Mouse (Mus musculus) gonadal fat pad, adult 2 months (tissue): ENCODE results near the gene Fbxo24. TPM values are rescaled to one million over a fixed set of nuclear protein-coding genes. Genes with fewer than 3 reads are reported as not detected.
"Not testable (repeated sequence)": the region's sequence is repeated elsewhere in the genome, so short reads cannot be mapped to it uniquely, and the experiment has no call there.

Experiments
- DNase-seq: peaks from one replicate; pipeline ENCODE4 v3.0.0-alpha.2; 2012; ENCODE audit warnings: low read depth
- polyA plus RNA-seq: library from polyadenylated mRNA; depleted of rRNA; stranded (reverse); fragments of >200 nt; gene quantifications from 2 replicates; pipeline ENCODE4 v1.2.3, GENCODE M21; 2012

Fbxo24 gene
- polyA plus RNA-seq, 1 experiment, result 0.63 TPM

DNA sequence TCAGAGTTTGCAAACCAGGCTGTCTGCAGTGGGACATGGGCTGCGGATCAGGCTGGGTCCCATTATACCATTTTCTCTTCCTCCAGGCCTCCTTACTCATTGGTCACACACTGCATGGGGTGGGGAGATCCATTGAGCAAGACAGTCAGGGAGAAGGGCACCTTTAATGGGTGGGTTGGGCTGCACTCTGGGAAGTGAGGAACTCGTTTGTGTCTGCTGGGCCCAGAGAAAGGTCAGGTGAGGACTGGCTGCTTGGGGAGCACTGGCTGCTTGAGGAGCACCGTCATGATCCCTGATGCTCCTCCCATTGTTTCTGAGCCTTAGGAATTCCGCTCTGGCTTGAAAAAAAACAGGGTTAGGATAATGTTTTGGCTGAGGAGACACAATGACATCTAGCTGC is 14.1 kb upstream of the Fbxo24 start:
- DNase-seq, result no peak

DNA sequence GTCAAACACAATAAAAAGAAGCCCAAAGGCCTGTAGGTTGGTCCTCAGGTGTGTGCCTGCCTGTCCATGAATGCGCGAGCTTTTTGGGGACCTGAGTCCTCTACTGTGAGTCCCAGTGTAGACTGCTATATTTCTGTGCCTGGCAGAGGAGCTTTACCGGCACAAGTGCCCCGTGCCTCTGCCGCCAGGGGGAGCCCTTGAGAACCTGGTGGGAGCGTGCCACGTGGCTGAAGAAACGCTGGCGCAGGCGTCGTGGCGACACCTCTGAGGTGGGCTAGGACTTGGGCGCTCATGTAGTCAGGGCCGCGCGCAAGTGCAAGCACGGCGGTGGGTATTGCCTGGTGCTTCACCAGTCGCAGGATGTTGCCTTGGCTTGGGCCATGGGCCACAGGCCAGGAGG is 12.3 kb upstream of the Fbxo24 start, which contains the start of gene Sap25:
Gene Sap25, plus strand, starts transcription at position 281 of the 400 bp plus-strand sequence.
- no peak for DNase-seq

DNA sequence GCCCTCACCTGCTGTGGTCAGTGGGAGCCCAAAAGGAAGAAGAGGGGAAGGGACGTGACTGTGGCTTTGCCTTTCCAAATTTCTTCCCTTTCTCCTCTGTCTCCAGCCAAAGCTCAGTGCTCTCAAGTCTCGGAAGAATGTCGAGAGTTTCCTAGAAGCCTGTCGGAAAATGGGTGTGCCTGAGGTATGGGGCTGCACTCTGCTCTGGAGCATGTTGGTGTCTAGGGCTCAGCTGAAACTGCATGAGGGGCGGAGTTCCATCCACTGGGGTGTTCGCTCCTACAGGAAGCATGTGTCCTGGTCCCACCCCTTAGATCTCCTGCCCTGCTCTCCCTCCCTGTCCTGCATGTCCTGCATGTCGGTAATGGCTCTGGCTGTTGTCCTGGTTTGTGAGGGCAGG is 10.7 kb upstream of the Fbxo24 start:
- DNase-seq, result no peak

DNA sequence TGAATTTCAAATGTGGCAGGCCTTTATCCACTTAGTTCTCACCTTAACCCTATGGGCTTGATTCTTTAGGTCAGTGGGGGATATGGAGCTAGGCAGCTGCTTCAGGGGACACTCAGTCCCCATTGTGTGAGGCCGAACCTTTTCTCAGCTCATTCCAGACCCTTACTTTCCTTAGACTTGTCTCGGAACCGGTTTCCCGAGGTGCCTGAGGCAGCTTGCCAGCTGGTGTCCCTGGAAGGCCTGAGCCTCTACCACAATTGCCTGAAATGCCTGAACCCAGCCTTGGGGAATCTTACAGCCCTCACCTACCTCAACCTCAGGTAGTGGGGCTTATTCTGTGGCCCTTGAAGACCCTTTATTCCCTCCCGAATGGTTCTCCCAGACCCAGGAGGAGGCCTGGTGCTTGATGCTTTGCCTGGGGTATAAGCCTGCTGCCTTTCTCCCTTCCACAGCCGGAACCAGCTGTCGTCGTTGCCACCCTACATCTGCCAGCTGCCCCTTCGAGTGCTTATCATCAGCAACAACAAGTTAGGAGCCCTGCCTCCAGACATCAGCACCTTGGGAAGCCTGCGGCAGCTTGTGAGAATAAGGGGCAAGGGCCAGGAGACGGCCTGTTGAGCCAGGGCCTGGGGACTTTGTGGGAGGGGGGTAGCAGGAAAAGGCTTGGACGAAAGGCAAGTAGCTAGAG is 4.7 kb upstream of the Fbxo24 start:
- no peak for DNase-seq

DNA sequence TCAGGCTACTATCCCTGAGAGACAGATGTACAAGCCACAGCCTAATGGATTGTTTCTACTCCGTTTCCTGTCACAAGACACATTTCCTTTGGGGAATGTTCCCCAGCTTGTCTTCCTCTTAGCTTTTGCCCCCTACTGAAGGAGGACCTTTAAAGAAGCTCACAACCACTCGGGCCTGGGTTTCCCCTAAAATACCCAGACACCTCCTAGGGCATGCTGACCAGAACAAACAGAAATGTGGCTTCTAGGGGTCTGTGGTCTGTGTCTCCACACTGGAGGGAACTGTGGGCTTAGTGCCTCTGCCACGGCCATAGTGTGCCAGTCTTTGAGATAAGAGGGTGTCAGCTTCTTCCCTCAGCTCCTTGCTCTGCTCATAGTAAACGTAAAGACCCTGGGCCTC is 2.8 kb upstream of the Fbxo24 start:
- DNase-seq, result no peak

DNA sequence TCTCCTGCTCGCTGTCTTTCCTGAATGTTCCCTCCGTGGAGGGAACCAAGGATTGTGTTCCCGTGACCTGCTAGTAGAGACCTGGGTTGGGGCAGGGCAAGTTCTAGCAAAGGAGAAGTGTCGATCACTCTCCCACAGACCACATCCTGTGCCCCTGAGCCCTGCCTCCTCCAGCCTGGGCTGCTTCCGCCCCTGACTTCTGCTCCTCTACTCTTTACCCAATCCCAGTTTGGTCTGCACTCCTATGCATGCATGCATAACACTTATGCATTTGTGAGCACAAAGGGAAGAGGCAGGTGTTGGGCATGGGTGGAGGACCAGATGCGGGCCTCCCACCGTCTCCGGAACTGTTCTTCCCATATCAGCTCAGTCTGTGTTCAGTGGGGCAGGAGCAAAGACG is 2.4 kb upstream of the Fbxo24 start:
- DNase-seq, result no peak

DNA sequence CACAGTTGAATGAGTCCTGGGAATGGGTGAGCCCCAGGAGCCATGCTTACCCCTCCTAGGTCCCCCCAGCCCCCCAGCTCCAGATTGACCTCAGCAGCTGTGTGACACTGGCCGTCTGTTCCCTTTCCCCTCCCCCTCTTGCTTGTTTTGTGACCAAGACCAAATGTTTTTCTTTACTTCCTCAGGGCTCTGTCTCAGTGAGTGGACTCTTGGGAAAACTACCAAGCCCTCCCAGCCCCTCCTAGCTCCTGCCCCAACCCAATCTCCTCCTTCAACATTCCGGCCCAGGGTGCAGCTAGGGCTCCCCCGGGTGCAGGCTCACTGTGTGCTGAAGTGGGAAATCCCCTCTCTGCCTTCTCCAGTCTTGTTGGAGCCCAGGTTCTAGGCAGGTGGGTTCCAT is 1.8 kb upstream of the Fbxo24 start:
- DNase-seq, result no peak

DNA sequence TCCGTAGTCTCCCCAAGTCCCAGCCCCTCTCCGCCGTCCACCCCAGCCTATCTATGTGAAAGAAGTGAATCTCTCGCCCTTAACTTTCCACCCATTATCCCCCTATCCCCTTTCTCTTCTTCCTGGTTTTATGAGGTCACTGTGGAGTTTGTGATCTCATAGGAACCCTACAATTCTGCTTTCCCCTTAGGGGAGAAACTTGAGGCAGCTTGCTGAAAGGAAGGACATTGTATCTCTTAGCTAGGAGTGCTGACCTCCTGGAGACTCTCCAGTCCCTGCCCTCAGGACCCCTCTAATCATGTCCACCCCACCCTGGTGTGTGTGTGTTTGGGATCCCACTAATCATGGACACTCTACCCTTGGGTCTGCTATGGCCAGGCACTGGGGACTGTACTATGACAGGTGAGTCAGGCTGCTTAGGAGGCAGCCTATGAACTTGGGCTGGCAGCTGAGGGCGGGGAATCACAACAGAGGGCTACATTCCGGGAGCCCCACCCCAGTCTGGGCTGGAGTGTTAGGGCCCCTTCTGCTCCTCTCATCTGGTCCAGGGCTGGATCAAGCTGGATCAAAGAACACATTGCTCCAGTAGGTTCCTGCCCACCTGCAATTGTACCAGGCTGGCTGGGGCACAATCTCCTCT is 1.2 kb upstream of the Fbxo24 start:
- DNase-seq, result no peak

DNA sequence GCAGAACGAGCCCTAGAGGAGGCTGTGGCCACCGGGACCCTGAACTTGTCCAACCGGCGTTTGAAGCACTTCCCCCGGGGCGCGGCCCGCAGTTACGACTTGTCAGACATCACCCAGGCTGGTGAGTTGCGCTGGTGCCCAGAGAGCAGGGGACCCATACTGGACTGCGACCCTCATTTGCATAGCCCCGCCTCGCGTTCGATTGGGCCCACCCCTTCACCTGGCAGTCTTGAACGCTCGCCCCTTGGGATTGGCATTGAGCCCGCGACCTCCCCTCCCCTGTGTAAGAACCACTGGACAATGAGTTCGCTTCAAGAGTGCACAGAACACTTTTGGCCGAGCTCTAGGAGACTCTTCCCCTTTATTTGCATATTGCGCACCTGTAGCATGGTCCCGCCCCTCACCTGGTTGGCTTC is 512 bp upstream of the Fbxo24 start:
- no peak for DNase-seq

DNA sequence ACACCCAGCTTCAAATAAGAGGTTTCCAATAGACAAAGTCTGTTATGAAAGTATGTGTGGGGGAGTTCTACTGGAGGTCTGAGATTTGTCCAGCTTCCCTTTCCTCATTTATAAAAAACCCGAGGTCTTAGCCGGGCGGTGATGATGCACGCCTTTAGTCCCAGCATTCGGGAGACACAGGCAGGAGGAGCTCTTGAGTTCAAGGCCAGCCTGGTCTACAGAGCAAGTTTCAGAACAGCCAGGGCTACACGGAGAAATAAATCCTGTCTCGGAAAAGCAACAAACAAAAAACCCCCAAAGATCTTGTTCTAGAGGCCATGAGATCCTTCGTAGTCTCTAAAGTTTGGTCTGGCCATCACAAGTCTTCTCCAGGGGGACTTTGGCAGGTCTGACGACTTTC is 811 bp downstream of the Fbxo24 start:
- DNase-seq, result no peak

DNA sequence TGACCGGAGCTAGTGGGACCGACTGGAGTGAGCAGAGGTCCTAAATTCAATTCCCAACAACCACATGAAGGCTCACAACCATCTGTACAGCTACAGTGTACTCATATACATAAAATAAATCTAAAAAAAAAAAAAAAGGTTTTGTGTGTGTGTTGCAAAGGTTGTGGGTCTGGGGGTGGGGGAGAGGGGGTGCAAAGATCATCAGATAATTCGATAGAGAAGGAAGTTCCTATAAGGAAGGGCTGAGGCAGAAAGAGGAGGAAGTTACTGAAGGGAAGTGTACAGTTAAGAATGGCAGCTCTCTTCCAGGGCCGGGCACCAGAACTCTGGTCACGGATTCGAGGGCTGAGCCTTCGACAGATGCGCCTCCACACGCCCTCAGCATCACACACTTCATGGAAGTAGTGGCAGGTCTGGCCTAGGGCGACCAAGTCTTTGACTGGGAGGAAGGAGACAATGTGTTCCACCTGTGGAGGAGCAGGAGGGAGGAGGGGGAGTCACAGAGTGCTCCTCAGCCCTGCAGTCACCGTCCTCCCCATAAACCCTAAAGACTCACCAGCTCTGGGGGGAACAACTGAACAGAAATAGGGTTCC is 4.8 kb downstream of the Fbxo24 start:
- no peak for DNase-seq

DNA sequence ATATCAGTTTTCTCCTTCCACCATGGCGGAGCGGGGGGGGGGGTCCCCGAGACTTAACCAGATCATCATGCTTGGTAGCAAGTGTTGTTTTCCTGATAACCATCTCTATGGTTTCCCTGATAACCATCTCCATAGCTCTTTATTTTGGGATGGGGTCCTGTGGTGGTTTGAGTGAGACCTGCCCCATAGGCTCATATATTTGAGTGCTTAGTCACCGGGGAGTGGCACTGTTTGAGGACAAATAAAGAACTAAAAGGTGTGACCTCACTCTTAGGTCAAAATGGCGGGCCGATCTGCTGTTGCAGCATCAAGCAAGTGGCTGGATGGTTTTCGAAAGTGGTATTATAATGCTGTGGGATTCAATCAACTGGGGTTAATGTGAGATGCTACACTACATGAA is 13.5 kb downstream of the Fbxo24 start:
- DNase-seq, result no peak

DNA sequence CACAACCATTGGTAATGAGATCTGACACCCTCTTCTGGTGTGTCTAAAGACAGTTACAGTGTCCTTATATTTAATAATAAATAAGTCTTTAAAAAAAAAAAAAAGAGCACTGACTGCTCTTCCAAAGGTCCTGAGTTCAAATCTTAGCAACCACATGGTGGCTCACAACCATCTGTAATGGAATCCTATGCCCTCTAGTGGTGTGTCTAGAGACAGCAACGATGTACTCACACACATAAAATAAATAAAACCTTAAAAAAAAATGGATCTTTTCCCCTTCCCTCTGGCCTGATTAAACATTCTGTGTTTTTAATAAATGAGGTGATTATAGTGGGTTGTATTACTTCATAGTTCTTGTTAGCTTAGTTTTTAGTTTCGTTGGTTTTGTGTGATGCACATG is 13.9 kb downstream of the Fbxo24 start:
- not testable (repeated sequence) for DNase-seq

DNA sequence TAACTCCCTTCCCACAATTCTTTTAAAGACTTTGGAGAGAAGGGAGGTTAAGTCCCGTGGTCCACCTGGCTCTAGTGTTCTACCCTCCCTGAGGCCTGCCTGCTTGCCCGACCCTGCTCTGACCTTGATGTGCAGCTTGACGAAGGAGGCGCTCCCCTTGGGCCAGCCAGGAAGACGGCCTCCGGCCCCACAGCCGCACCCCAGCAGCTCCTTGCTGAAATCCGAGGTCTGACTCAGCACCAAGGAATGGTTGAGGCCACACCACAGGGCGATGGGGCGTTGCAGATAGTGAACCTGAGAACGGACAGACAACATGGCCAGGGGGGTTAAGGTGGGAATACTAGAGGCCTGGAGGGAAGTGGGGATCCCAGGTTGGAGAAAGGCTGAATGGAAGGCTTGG is 15.3 kb downstream of the Fbxo24 start, which contains the start of gene Pcolce:
Gene Pcolce, minus strand, starts transcription at position 235 of the 400 bp plus-strand sequence.
- no peak for DNase-seq

DNA sequence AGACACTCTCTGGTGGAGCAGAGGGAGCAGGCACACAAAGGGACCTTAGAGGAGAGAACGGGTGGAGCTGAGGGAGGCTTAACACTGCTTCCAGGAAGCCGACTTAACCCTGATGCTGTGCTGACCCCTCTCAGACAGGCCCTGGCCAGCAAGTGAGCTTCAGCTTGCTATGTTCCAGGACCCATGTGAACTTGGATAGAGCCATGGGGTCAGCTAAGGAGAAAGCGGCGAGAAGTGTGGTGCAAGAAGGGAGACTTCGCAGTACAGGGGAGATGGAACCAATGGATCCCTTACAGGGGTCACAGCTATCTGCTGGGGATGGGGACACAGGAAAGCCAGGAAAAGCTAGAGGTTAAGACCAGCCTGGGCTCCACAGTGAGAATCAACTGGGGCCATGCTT is 15.7 kb downstream of the Fbxo24 start:
- no peak for DNase-seq

DNA sequence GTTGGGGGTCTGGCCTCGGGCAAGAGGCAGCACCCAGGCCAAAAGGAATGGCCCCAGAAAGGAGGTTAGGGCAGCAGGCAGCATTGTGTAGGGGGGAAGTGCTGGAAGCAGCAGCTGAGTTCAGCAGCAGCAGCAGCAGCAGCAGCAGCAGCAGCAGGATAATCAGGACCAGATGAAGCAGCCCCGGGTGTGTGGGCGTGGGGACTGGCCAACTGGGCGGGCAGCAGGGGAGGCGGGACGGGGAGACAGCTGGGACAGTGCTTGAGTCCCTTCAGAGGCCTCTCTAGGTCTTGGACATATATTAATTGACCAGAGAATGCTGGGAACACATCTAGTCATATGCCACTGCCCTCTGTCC is 17.6 kb downstream of the Fbxo24 start:
- DNase-seq, result no peak

DNA sequence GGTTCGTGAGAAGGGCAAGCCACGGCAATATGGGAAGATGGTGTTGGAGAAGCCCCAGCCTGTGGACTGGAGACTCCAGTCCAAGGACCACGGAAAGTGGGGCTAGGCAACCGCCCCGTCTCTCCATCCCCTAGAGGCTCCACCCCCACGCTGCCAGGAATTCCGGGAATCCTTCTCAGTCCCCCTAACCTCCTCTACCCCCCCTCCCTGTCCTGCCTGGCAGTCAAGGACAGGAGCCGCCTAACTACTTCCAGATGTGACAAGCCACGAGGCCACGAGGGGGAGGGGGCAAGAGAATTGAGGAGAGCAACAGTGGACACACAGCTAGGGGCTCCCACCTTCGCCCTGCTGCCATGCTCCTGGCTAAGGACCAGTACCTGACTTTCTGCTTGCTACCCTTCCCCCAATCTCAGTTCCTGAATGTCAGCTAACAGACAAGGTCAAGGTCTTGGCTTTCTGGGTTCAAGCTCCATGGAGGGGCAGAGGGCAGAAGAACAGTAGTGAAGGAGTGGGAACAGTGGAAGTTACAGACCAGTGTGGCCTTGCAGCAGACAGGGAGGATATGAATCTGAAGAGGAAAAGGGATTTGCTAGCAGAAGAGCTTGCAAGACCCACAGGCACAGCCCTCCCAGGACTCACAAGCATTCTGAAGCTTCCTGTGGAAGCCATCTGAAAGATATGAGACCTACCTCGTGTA is 18.1 kb downstream of the Fbxo24 start:
- no peak for DNase-seq

DNA sequence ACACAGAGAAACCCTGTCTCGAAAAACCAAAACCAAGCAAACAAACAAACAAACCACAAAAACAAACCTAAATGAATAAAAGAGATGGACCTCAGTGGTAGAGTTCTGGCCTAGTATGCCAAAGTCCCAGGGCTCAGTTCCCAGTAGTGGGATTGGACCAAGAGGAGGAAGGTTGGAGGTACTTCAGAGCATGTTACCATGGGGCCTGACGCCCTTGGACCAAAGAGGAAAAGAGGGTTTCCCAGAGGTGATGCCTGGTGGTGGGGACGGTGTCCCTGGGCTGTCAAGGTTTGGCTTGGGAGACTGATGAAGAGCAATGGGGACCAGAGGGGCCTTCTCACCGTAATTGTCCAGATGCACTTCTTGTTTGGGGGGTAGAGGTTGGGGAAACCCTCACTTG is 18.7 kb downstream of the Fbxo24 start:
- no peak for DNase-seq

DNA sequence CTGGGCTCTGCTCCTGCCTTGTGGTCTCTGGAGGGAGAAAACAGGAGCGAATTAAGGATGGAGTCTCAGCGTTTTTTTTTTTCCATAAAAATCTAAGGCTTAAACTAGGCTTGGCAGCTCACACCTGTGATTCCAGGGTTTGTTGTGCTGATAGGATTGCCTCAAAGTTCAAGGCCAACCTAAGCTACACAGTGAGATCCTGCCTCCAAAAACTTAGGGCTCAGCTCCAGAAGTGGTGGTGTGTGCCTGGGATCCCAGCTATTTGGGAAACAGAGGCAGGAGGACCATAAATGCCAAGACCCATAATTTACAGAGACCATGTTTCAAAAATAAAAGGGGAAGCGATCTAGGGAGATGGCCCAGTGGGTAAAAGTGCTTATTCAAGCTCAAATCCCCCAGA is 19.5 kb downstream of the Fbxo24 start:
- no peak for DNase-seq

DNA sequence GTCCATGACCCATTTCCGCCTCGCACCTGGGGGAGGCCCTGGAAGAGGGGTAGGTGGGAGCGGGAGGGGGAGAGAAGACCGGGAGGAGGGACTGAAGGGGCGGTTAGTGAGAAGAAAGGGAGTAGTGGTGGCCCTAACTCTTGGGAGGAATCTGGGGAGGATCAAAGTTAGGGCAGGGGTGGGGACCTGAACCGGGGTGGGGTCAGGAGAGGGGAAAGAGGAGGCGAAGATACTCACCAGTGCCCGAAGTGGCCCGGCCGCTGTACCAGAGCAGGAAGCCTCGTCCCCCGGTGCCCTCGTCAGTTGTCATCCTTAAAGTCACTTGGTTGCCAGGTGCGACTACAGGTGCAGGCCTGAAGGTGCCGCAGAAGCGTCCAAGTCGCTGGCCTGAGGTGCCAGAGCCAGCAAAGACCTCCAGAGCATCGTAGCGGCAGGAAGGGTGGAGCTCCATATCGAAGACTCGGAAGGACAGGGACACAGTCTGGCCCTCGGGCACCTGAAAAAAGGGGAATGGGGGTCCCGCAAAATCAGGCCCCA is 20.1 kb downstream of the Fbxo24 start:
- DNase-seq, result no peak

DNA sequence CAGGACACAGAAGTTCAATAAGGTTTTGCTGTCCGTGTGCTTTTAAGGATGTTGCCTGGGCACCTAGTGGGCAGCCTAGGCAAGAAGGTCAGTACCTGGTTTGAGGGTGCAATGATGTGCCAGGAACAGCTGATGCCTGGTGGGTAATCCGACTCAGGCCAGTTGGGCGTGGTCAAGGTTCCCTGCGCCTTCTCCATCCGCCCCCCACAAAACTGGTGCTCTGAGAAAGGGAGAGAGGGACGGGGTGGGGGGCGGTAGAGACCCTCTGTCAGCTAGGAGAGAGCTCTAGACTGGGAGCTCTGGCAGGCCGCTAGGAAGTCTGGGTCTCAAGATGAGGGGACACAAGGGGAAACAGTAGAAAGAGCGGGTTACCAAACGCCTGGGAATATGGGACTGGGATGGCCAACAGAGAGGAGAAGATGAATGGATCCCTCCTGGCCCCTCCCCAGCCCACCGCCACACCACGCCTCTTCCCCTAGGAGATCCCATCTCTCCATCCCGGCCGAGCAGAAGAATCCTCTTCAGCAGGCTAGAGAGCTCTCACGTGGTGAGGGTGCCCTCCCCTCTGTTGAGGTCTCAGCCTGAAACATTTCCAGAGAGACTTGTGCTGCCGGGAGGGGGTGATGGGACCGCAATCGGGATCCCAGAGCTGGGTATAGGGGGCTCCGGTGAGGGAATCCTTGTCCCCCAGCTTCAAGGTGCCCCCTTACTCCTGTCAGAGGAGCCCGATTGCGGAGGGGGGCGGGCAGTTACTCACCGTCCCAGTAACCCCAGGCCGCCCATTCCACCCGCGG is 20.7 kb downstream of the Fbxo24 start:
- no peak for DNase-seq

DNA sequence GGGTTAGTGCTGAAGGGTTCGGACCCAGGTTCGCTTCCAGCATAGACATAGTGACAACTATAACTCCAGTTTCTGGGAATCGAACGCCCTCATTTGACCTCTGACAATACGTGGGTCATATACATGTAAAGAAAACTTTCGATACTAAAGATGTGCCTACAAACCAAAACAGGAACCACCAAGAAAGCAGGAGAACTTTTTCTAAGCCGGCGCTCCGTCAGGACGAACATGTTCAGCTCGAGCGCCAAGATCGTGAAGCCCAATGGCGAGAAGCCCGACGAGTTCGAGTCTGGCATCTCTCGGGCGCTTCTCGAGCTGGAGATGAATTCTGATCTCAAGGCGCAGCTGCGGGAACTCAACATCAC is 27.5 kb downstream of the Fbxo24 start:
- no peak for DNase-seq
